Comparison of ENCODE assay signal across 19 mouse cellular contexts in the genomic region with DNA sequence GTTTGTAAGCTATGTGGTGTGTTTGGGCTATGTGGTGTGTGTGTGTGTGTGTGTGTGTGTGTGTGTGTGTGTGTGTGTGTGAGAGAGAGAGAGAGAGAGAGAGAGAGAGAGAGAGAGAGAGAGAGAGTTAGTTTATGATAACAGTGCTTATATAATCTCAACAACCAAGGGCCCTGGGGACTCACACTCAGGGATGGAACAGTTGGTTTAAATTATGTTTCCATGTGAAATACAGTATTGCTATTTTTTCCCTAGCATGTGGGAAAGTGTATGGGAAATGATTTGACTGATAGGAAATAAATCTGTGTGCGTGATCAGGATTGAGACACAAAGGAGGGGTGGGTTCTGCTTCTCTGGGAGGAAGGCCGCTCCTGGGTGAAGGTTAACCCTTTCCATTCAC.
"Had no signal": no experiment of that assay in that cellular context is flagged by ENCODE, and none has a peak within 500 bp of the region (broad histone marks: within the 10 kb centered on the region; RNA-seq: fewer than 3 reads in every experiment).

No protein-coding gene starts in this region.

- DNase-seq: lung, adult 18-20 months; lung, postnatal 4 days; midbrain, embryonic 14.5 days; retina, postnatal 1 day; right cerebral cortex, adult 18-20 months; right cerebral cortex, postnatal 25 days; right cerebral cortex, postnatal 4 days; spleen, adult 18-20 months; thymus, adult 18-20 months; thymus, postnatal 14 days; thymus, postnatal 36 days had no signal

- H3K9ac ChIP-seq: lung, embryonic 15.5 days; midbrain, embryonic 12.5 days; neural tube, embryonic 13.5 days; neural tube, embryonic 15.5 days had no signal

- ATAC-seq: lung, postnatal 0 days; midbrain, embryonic 16.5 days had no signal

- H3K4me1 ChIP-seq: lung, embryonic 15.5 days; midbrain, embryonic 10.5 days; midbrain, embryonic 12.5 days; neural tube, embryonic 13.5 days; neural tube, embryonic 15.5 days had no signal

- H3K36me3 ChIP-seq: lung, embryonic 15.5 days; midbrain, embryonic 10.5 days; midbrain, embryonic 12.5 days; neural tube, embryonic 13.5 days; neural tube, embryonic 15.5 days had no signal

- H3K9me3 ChIP-seq: lung, embryonic 15.5 days; midbrain, embryonic 10.5 days; midbrain, embryonic 12.5 days; neural tube, embryonic 13.5 days; neural tube, embryonic 15.5 days had no signal

- H3K27me3 ChIP-seq: lung, embryonic 15.5 days; midbrain, embryonic 12.5 days; neural tube, embryonic 13.5 days; neural tube, embryonic 15.5 days had no signal

- H3K27ac ChIP-seq: lung, embryonic 15.5 days; midbrain, embryonic 10.5 days; midbrain, embryonic 12.5 days; neural tube, embryonic 13.5 days; neural tube, embryonic 15.5 days had no signal

- H3K4me2 ChIP-seq: lung, embryonic 15.5 days; midbrain, embryonic 12.5 days; neural tube, embryonic 13.5 days; neural tube, embryonic 15.5 days had no signal

- H3K4me3 ChIP-seq: lung, embryonic 15.5 days; midbrain, embryonic 10.5 days; midbrain, embryonic 12.5 days; myocyte; neural tube, embryonic 13.5 days; neural tube, embryonic 15.5 days had no signal
